8 mouse cellular contexts compared by ENCODE assay signal in the genomic region with DNA sequence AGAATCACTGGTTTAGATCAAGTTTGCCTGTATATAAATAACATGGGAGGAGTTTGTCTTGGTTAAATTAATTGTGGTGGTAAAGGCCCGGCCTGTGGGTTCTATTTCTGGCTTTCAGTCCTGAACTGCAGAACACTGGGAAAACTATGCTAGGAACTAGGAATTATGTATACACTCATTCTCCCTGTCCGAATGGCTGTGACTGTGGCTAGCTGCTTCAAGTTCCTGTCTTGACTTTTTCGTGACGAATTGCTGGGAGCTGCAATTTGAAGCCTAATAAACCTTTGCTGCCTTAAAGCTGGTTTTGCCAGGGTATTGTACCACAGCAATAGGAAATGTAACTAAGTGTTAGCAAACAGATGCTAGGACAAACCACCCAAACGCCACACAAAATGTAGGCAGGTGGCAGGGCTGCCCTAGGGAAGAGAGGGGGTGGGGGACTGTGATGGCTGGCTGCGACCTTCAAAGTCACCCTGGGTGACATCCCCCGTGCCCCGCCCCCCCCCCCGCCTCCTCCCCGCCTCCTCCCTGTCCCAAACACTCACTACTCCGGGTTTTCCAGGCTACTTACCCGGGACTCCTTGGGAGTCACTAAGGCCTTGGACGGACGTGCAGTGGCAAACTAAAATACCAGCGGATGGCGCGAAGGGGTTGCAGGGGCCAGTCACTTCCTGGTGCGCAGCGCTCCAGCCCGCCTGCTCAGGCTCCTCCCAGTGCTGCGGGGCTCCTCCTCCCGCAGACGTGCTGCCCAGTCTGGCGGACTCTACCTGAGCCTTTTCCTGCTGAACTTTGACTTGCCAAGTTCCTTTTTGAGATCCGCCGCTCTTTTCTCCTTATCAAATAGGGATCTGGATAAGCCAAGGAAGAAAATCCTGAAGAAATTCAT. TPM values are rescaled to one million over a fixed set of nuclear protein-coding genes. Genes with fewer than 3 reads are reported as not detected.
DNase-seq lines count a peak whose midpoint lies in the region; ATAC-seq and TF ChIP-seq lines count a peak whose summit lies in the region.

Gene Trmt2b (minus strand): TSS at position 710 of the 886 bp plus-strand sequence.

- intact Hi-C loops in heart, postnatal 36 days (cut with DNase I): loop anchor here (2.0 kb wide), 1 partner anchor 30 kb away; no protein-coding TSS in a partner anchor

- 16% methylated on average over 22 of the region's 26 CpGs for WGBS in forebrain, embryonic 15.5 days

- TF ChIP-seq CTCF in layer of hippocampus, adult 2 months (conservative IDR thresholded peaks at IDR 0.05): no peak

- H3K4me2 ChIP-seq in forebrain, embryonic 15.5 days (replicated peaks): peak within 1 kb of the TSS; percentile 55

- H3K9ac ChIP-seq in forebrain, embryonic 15.5 days (replicated peaks): peak within 1 kb of the TSS; percentile 38

- peak; percentile 89 for ATAC-seq in forebrain, embryonic 15.5 days (replicated peaks)

- no peaks in the 10 kb centered on the region for H3K36me3 ChIP-seq in forebrain, embryonic 15.5 days

- peak within 1 kb of the TSS; percentile 47 for H3K4me3 ChIP-seq in forebrain, embryonic 15.5 days
- peak within 1 kb of the TSS; percentile 53 for H3K4me3 ChIP-seq in layer of hippocampus, adult 2 months

- no peaks in the 10 kb centered on the region for H3K27me3 ChIP-seq in forebrain, embryonic 15.5 days

- no peaks in the 10 kb centered on the region for H3K9me3 ChIP-seq in forebrain, embryonic 15.5 days

- no peaks in the 10 kb centered on the region for H3K4me1 ChIP-seq in forebrain, embryonic 15.5 days

- H3K27ac ChIP-seq in forebrain, embryonic 15.5 days (replicated peaks): 0 out of 2 replicates have a peak within 1 kb of the TSS, but pooled peaks have one; percentile 46
- H3K27ac ChIP-seq in layer of hippocampus, adult 2 months: peak within 1 kb of the TSS; percentile 62

- DNase-seq in MEL-GATA-1-ER (ENCODE audit: extremely low read depth, low read depth): peak; percentile 74
- peak; percentile 69 for DNase-seq in cerebellum, adult 11-12 months
- peak; percentile 67 to 68 for DNase-seq in heart, postnatal 36 days
- DNase-seq in layer of hippocampus, adult 2 months (ENCODE audit: low spot score in 2 of 2): no peak
- peak; percentile 79 for DNase-seq in lung, postnatal 10 days
- DNase-seq in ovary, postnatal 10 days (ENCODE audit: low spot score): peak; percentile 13
- peak; percentile 73 for DNase-seq in thymus, postnatal 14 days

RNA-seq across cellular contexts. Expression of gene Trmt2b, which starts in this region (rescaled TPM):
- polyA plus RNA-seq in forebrain, embryonic 15.5 days (2015; fragmentation: Nextera tagmentation; extraction: Ambion mirVana): 5.6 and 6.2 TPM in 2 replicates
- total RNA-seq in heart, postnatal 36 days (2021): 10 to 100 TPM; 39.7 to 56.7 TPM
- 1 to 10 TPM; 8.0 to 8.3 TPM for total RNA-seq in layer of hippocampus, adult 2 months (2021)

Comparison
In these comparisons a context has a peak if more than half of its experiments do, and no peak if none do; other contexts are left out.
1. RNA of gene Trmt2b (total RNA-seq): 39.7 to 56.7 TPM in heart, postnatal 36 days; 8.0 to 8.3 TPM in layer of hippocampus, adult 2 months; every median in the first group is over 4 times any median in the second.
2. DNase-seq: peak in MEL-GATA-1-ER (single experiment), cerebellum, adult 11-12 months (single experiment), heart, postnatal 36 days (2 of 2), lung, postnatal 10 days (single experiment), ovary, postnatal 10 days (single experiment) and thymus, postnatal 14 days (single experiment); none in layer of hippocampus, adult 2 months (0 of 2).